18 mouse cellular contexts compared by ENCODE assay signal in genomic region chr12:112456144-112456713, GRCm38 (mm10). TPM values are rescaled to one million over a fixed set of nuclear protein-coding genes. Genes with fewer than 3 reads are reported as not detected.
A peak's percentile ranks its signal among the peaks of the same experiment; 100 is the strongest.
DNase-seq lines count a peak whose midpoint lies in the region; ATAC-seq and TF ChIP-seq lines count a peak whose summit lies in the region.
"Had no signal": no experiment of that assay in that cellular context is flagged by ENCODE, and none has a peak within 500 bp of the region (broad histone marks: within the 10 kb centered on the region; RNA-seq: fewer than 3 reads in every experiment).

No protein-coding gene starts in this region.

- H3K4me2 ChIP-seq in intestine, embryonic 16.5 days (ENCODE audit: low read depth, low read length): no peak overlapping the region
- no peak overlapping the region for H3K4me2 ChIP-seq in intestine, embryonic 15.5 days (replicated peaks)
- H3K4me2 ChIP-seq in stomach, embryonic 15.5 days: no peak overlapping the region
- H3K4me2 ChIP-seq in stomach, postnatal 0 days (replicated peaks; ENCODE audit: low read depth): no peak overlapping the region
- no peak overlapping the region for H3K4me2 ChIP-seq in lung, embryonic 14.5 days
- H3K4me2 ChIP-seq: forebrain, embryonic 13.5 days; limb, embryonic 13.5 days had no signal

- no peaks in the 10 kb centered on the region for H3K4me1 ChIP-seq in intestine, embryonic 16.5 days (ENCODE audit: control insufficient read depth, insufficient read depth, low read length)
- no peaks in the 10 kb centered on the region for H3K4me1 ChIP-seq in intestine, embryonic 15.5 days (replicated peaks)
- H3K4me1 ChIP-seq in stomach, embryonic 15.5 days: 0 out of 2 replicates have a peak, but pooled peaks cover 6% of the 10 kb centered on the region
- no peaks in the 10 kb centered on the region for H3K4me1 ChIP-seq in stomach, postnatal 0 days (replicated peaks; ENCODE audit: control insufficient read depth, insufficient read depth)
- H3K4me1 ChIP-seq in lung, embryonic 14.5 days (ENCODE audit: insufficient read depth): no peaks in the 10 kb centered on the region
- H3K4me1 ChIP-seq: limb, embryonic 13.5 days had no signal

- no peaks in the 10 kb centered on the region for H3K36me3 ChIP-seq in intestine, embryonic 16.5 days (ENCODE audit: control insufficient read depth, insufficient read depth, low read length)
- no peaks in the 10 kb centered on the region for H3K36me3 ChIP-seq in intestine, embryonic 15.5 days
- no peaks in the 10 kb centered on the region for H3K36me3 ChIP-seq in stomach, embryonic 15.5 days
- no peaks in the 10 kb centered on the region for H3K36me3 ChIP-seq in stomach, postnatal 0 days (ENCODE audit: control insufficient read depth, insufficient read depth, low read length)
- no peaks in the 10 kb centered on the region for H3K36me3 ChIP-seq in lung, embryonic 14.5 days (ENCODE audit: insufficient read depth)
- H3K36me3 ChIP-seq: limb, embryonic 13.5 days had no signal

- TF ChIP-seq EP300 in stomach, postnatal 0 days (optimal IDR thresholded peaks at IDR 0.05): no peak

- H3K9me3 ChIP-seq in intestine, embryonic 16.5 days (ENCODE audit: control insufficient read depth, low read length): no peaks in the 10 kb centered on the region
- no peaks in the 10 kb centered on the region for H3K9me3 ChIP-seq in intestine, embryonic 15.5 days
- H3K9me3 ChIP-seq in stomach, embryonic 15.5 days: no peaks in the 10 kb centered on the region
- no peaks in the 10 kb centered on the region for H3K9me3 ChIP-seq in stomach, postnatal 0 days (ENCODE audit: control insufficient read depth, low read length)
- no peaks in the 10 kb centered on the region for H3K9me3 ChIP-seq in lung, embryonic 14.5 days (ENCODE audit: low read depth, low read length)
- H3K9me3 ChIP-seq: forebrain, embryonic 13.5 days; limb, embryonic 13.5 days had no signal

- no peaks in the 10 kb centered on the region for H3K27me3 ChIP-seq in intestine, embryonic 16.5 days (replicated peaks; ENCODE audit: control insufficient read depth, insufficient read depth, low read length)
- no peaks in the 10 kb centered on the region for H3K27me3 ChIP-seq in intestine, embryonic 15.5 days (replicated peaks)
- H3K27me3 ChIP-seq in stomach, embryonic 15.5 days (replicated peaks): no peaks in the 10 kb centered on the region
- no peaks in the 10 kb centered on the region for H3K27me3 ChIP-seq in stomach, postnatal 0 days (ENCODE audit: control insufficient read depth, insufficient read depth, low read length)
- H3K27me3 ChIP-seq in lung, embryonic 14.5 days (ENCODE audit: insufficient read depth, low read length): no peaks in the 10 kb centered on the region
- H3K27me3 ChIP-seq: forebrain, embryonic 13.5 days had no signal

- H3K9ac ChIP-seq in intestine, embryonic 16.5 days (ENCODE audit: low read depth, low read length): no peak overlapping the region
- H3K9ac ChIP-seq in intestine, embryonic 15.5 days: no peak overlapping the region
- no peak overlapping the region for H3K9ac ChIP-seq in stomach, embryonic 15.5 days
- H3K9ac ChIP-seq in stomach, postnatal 0 days (ENCODE audit: low read length): no peak overlapping the region
- H3K9ac ChIP-seq in lung, embryonic 14.5 days: no peak overlapping the region
- H3K9ac ChIP-seq: forebrain, embryonic 13.5 days; limb, embryonic 13.5 days had no signal

- no peak for TF ChIP-seq CTCF in stomach, postnatal 0 days (IDR thresholded peaks at IDR 0.05; ENCODE audit: low read depth)
- TF ChIP-seq CTCF in lung, embryonic 14.5 days (IDR thresholded peaks at IDR 0.05; ENCODE audit: low read depth): no peak

- 70% methylated on average over 6 of the region's 6 CpGs for WGBS in intestine, embryonic 16.5 days
- WGBS in intestine, embryonic 15.5 days: 66% methylated on average over 6 of the region's 6 CpGs
- WGBS in stomach, embryonic 15.5 days: 63% methylated on average over 6 of the region's 6 CpGs
- 71% methylated on average over 6 of the region's 6 CpGs for WGBS in stomach, postnatal 0 days
- WGBS in lung, embryonic 14.5 days: 52% methylated on average over 6 of the region's 6 CpGs

- H3K27ac ChIP-seq in intestine, embryonic 16.5 days (ENCODE audit: low read length): peak overlapping the region; percentile 6; the same call in 1 of the 2 replicates
- H3K27ac ChIP-seq in intestine, embryonic 15.5 days: no peak overlapping the region
- peak overlapping the region; percentile 26; the same call in 1 of the 2 replicates for H3K27ac ChIP-seq in stomach, embryonic 15.5 days
- H3K27ac ChIP-seq in stomach, postnatal 0 days (replicated peaks): no peak overlapping the region
- H3K27ac ChIP-seq in lung, embryonic 14.5 days (ENCODE audit: low read depth): no peak overlapping the region
- H3K27ac ChIP-seq: limb, embryonic 13.5 days; macrophage had no signal

- H3K4me3 ChIP-seq in intestine, embryonic 16.5 days (ENCODE audit: low read length): no peak overlapping the region
- no peak overlapping the region for H3K4me3 ChIP-seq in intestine, embryonic 15.5 days (replicated peaks)
- H3K4me3 ChIP-seq in stomach, embryonic 15.5 days (replicated peaks): no peak overlapping the region
- no peak overlapping the region for H3K4me3 ChIP-seq in stomach, postnatal 0 days (ENCODE audit: low read depth, low read length)
- H3K4me3 ChIP-seq in lung, embryonic 14.5 days (ENCODE audit: low read depth, low read length): no peak overlapping the region
- H3K4me3 ChIP-seq: forebrain, embryonic 13.5 days; limb, embryonic 13.5 days had no signal

- 0 out of 2 replicates have a peak, but pooled peaks have one; percentile 31 for ATAC-seq in intestine, embryonic 16.5 days
- no peak for ATAC-seq in intestine, embryonic 15.5 days
- ATAC-seq in stomach, embryonic 15.5 days (ENCODE audit: insufficient read depth, low FRiP score, low read depth): no peak
- ATAC-seq in stomach, postnatal 0 days (ENCODE audit: low FRiP score, low TSS enrichment): no peak
- no peak for ATAC-seq in lung, embryonic 14.5 days (ENCODE audit: insufficient read depth)
- ATAC-seq: forebrain, embryonic 13.5 days had no signal

- no peak for DNase-seq in stomach, postnatal 0 days (ENCODE audit: low spot score)
- DNase-seq in lung, embryonic 14.5 days: peak; percentile 7
- DNase-seq in right cerebral cortex, postnatal 25 days: no peak
- DNase-seq in urinary bladder, postnatal 4 days (ENCODE audit: low spot score in 2 of 2): no peak
- no peak for DNase-seq in gastrocnemius, adult 18-20 months (ENCODE audit: low spot score)
- DNase-seq: adrenal gland, postnatal 25 days; cerebellum, postnatal 36 days; gastrocnemius, postnatal 10 days; midbrain, embryonic 14.5 days; thymus, adult 2 months had no signal

RNA-seq across cellular contexts. Expression of gene A530016L24Rik, which starts 33.0 kb away (rescaled TPM):
- polyA plus RNA-seq in intestine, embryonic 16.5 days (2015; fragmentation: Nextera tagmentation; extraction: Ambion mirVana): 0.10 and 0.18 TPM in 2 replicates
- 0.30 and 0.36 TPM in 2 replicates for polyA plus RNA-seq in intestine, embryonic 15.5 days (2015; fragmentation: Nextera tagmentation; extraction: Ambion mirVana)
- polyA plus RNA-seq in stomach, embryonic 15.5 days (2015; fragmentation: Nextera tagmentation; extraction: Ambion mirVana): 0.18 and 0.21 TPM in 2 replicates
- polyA plus RNA-seq in stomach, postnatal 0 days (2015; fragmentation: Nextera tagmentation; extraction: Ambion mirVana): not detected in 2 replicates
- polyA plus RNA-seq in lung, embryonic 14.5 days (2014; fragmentation: Nextera tagmentation; extraction: Ambion mirVana): not detected in 2 replicates
- total RNA-seq in gastrocnemius, adult 18-20 months (2021): 1 to 10 TPM; 1.9 to 2.7 TPM
- total RNA-seq: hematopoietic stem cell, adult 5-6 weeks; MEL had no signal
- polyA plus RNA-seq: forebrain, embryonic 13.5 days; macrophage; midbrain, embryonic 14.5 days had no signal

Comparison
In these comparisons a context has a peak if more than half of its experiments do, and no peak if none do; other contexts are left out.
1. H3K27ac ChIP-seq: peak in intestine, embryonic 16.5 days (single experiment) and stomach, embryonic 15.5 days (single experiment); none in intestine, embryonic 15.5 days (single experiment), stomach, postnatal 0 days (single experiment) and lung, embryonic 14.5 days (single experiment).